In genomic region chr9:121101516-121101915, GRCm38 (mm10) we compare ENCODE assay signal across 20 mouse cellular contexts.
"Had no signal": no experiment of that assay in that cellular context is flagged by ENCODE, and none has a peak within 500 bp of the region (broad histone marks: within the 10 kb centered on the region; RNA-seq: fewer than 3 reads in every experiment).

No protein-coding gene starts in this region.

- ATAC-seq: liver, postnatal 0 days; lung, postnatal 0 days had no signal

- H3K4me2 ChIP-seq: lung, embryonic 15.5 days; midbrain, embryonic 12.5 days; neural tube, embryonic 13.5 days; neural tube, embryonic 15.5 days had no signal

- H3K4me1 ChIP-seq: lung, embryonic 15.5 days had no signal

- H3K9me3 ChIP-seq: lung, embryonic 15.5 days; midbrain, embryonic 10.5 days; midbrain, embryonic 12.5 days; neural tube, embryonic 13.5 days; neural tube, embryonic 15.5 days had no signal

- H3K36me3 ChIP-seq: lung, embryonic 15.5 days; midbrain, embryonic 10.5 days; midbrain, embryonic 12.5 days; neural tube, embryonic 13.5 days; neural tube, embryonic 15.5 days had no signal

- H3K27ac ChIP-seq: lung, embryonic 15.5 days; midbrain, embryonic 10.5 days; midbrain, embryonic 12.5 days; neural tube, embryonic 13.5 days; neural tube, embryonic 15.5 days had no signal

- DNase-seq: liver, postnatal 0 days; lung, adult 2 months; lung, postnatal 14 days; lung, postnatal 4 days; midbrain, embryonic 14.5 days; retina, postnatal 1 day; right cerebral cortex, adult 18-20 months; right cerebral cortex, postnatal 25 days; right cerebral cortex, postnatal 4 days; spleen, adult 18-20 months; thymus, adult 18-20 months; thymus, postnatal 14 days; thymus, postnatal 36 days had no signal

- H3K27me3 ChIP-seq: lung, embryonic 15.5 days; midbrain, embryonic 12.5 days; neural tube, embryonic 13.5 days had no signal

- H3K4me3 ChIP-seq: lung, embryonic 15.5 days; midbrain, embryonic 10.5 days; midbrain, embryonic 12.5 days; myocyte; neural tube, embryonic 13.5 days; neural tube, embryonic 15.5 days had no signal

- H3K9ac ChIP-seq: liver, postnatal 0 days; lung, embryonic 15.5 days; midbrain, embryonic 12.5 days; neural tube, embryonic 13.5 days; neural tube, embryonic 15.5 days had no signal
